Mouse (Mus musculus): ENCODE results near the gene Sytl3. TPM values are rescaled to one million over a fixed set of nuclear protein-coding genes. Genes with fewer than 3 reads are reported as not detected.

The Sytl3 gene
- total and polyA plus RNA-seq, 3 experiments, result 27.6 to 73.2 (median 59.3) TPM

- TF ChIP-seq IRF4 (IDR thresholded peaks at IDR 0.05; ENCODE audit: low read depth, low read length), result no peak
These were observed 77.7 kb downstream of the Sytl3 start (continued) for GRCm38 (mm10) chr17:6736306-6737272.

DNA sequence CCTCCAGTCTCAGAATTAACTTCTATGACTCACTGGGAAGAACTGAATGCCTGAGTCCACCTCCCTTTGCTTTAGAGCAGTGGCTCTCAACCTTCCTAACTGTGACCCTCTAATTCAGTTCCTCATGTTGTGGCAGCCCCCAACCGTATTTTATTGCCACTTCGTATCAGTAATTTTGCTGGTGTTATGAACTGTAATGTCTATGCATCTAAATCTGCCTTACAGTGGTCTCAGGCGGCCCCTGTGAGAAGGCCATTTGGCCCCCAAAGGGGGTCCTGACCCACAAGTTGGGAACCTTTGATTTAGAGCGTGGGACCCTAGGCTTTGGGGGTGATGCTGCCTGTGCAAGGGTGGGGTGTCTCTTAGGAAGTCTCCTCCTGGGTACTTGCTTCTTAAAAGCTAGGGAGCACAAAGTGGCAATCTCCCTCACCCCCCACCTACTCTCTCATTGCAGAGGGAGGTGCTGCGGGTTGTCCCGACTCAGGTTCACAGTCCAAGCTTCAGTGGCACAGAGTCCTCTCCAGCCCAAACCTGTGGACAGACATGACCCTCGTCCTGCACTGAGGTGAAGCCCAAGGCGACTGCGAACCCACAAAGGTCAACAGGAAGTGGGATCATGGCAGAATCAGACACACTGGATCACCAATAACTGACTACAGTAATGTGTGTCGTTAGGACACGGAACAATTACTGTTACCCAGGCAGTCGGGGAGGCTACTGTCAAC is 78.5 kb downstream of the Sytl3 start:
- peaks cover 98 to 99% of the 10 kb centered on the region in 2 experiments for H3K36me3 ChIP-seq (replicated peaks in 1 of 2; ENCODE audit: control insufficient read depth in 1 of 2, insufficient read depth in 1 of 2, low read length in 1 of 2)
- in situ Hi-C loops (cut with MboI; ENCODE audit: low pct_ligation_motif_present, low pct_unique_long_range_greater_than_20kb, low sequenced_read_pairs), result no loop called here

GRCm38 (mm10) chr17:6738836-6739235 is 79.9 kb downstream of the Sytl3 start:
- no peaks in the 10 kb centered on the region for H3K9me3 ChIP-seq (replicated peaks; ENCODE audit: low read length)

More for the DNA sequence above, 78.5 kb downstream of the Sytl3 start:
- no peak overlapping the region for H3K4me3 ChIP-seq (replicated peaks in 1 of 3; ENCODE audit: low read depth in 2 of 3, low read length in 2 of 3, poor library complexity in 1 of 3)
- TF ChIP-seq POLR2A (IDR thresholded peaks at IDR 0.05; ENCODE audit: low read depth, low read length), result peak; percentile 23; the same call in 1 of the 2 replicates
- no peak for TF ChIP-seq ZNF384 (IDR thresholded peaks at IDR 0.05; ENCODE audit: low read depth, low read length)
- TF ChIP-seq CHD2 (IDR thresholded peaks at IDR 0.05; ENCODE audit: low read length), result 0 out of 2 replicates have a peak, but pooled peaks have one; percentile 18
- dilution Hi-C loops (cut with MboI; ENCODE audit: extremely low pct_ligation_motif_present, extremely low pct_unique_long_range_greater_than_20kb, low sequenced_read_pairs), result no loop called here
- H3K9ac ChIP-seq (ENCODE audit: insufficient read depth, low read depth), result no peak overlapping the region
- H3K27ac ChIP-seq (ENCODE audit: insufficient read depth, low read depth), result 0 out of 2 replicates have a peak overlapping the region, but pooled peaks have one; percentile 11
- no peaks in the 10 kb centered on the region for H3K27me3 ChIP-seq (replicated peaks)
- peaks cover 0 to 4% of the 10 kb centered on the region in 2 experiments; a peak in 2 of 4 replicates for H3K4me1 ChIP-seq (ENCODE audit: control insufficient read depth in 1 of 2, insufficient read depth in 2 of 2)
- H3K79me2 ChIP-seq (replicated peaks; ENCODE audit: control insufficient read depth, extremely low read depth, insufficient read depth, poor library complexity, severe bottlenecking), result no peaks in the 10 kb centered on the region
- no peak for DNase-seq (ENCODE audit: extremely low read depth)
- H3K9me3 ChIP-seq (replicated peaks; ENCODE audit: low read length), result no peaks in the 10 kb centered on the region
- no peak overlapping the region for H3K4me2 ChIP-seq (ENCODE audit: insufficient read depth, low read depth, poor library complexity, severe bottlenecking)

More at GRCm38 (mm10) chr17:6738836-6739235, 79.9 kb downstream of the Sytl3 start:
- peaks cover 0 to 14% of the 10 kb centered on the region in 2 experiments; a peak in 3 of 4 replicates for H3K4me1 ChIP-seq (ENCODE audit: control insufficient read depth in 1 of 2, insufficient read depth in 2 of 2)
- no peak overlapping the region for H3K4me2 ChIP-seq (ENCODE audit: insufficient read depth, low read depth, poor library complexity, severe bottlenecking)
- no peaks in the 10 kb centered on the region for H3K79me2 ChIP-seq (replicated peaks; ENCODE audit: control insufficient read depth, extremely low read depth, insufficient read depth, poor library complexity, severe bottlenecking)
- in situ Hi-C loops (cut with MboI; ENCODE audit: low pct_ligation_motif_present, low pct_unique_long_range_greater_than_20kb, low sequenced_read_pairs), result no loop called here
- H3K27me3 ChIP-seq (replicated peaks), result no peaks in the 10 kb centered on the region
- dilution Hi-C loops (cut with MboI; ENCODE audit: extremely low pct_ligation_motif_present, extremely low pct_unique_long_range_greater_than_20kb, low sequenced_read_pairs), result no loop called here
- TF ChIP-seq POLR2AphosphoS2 (IDR thresholded peaks at IDR 0.05; ENCODE audit: low read depth, low read length), result no peak
- no peak for TF ChIP-seq E2F4 (IDR thresholded peaks at IDR 0.05; ENCODE audit: insufficient replicate concordance, low read depth, low read length)
- TF ChIP-seq NRF1 (IDR thresholded peaks at IDR 0.05; ENCODE audit: low read depth, low read length), result no peak
- no peak for TF ChIP-seq USF1 (IDR thresholded peaks at IDR 0.05; ENCODE audit: low read depth, low read length)
- TF ChIP-seq MAX (IDR thresholded peaks at IDR 0.05; ENCODE audit: low read length), result no peak
- no peak for TF ChIP-seq USF2 (conservative IDR thresholded peaks at IDR 0.05; ENCODE audit: low read depth, low read length)
- TF ChIP-seq MAFK (IDR thresholded peaks at IDR 0.05; ENCODE audit: insufficient replicate concordance, low read length), result no peak
- TF ChIP-seq MYC (IDR thresholded peaks at IDR 0.05; ENCODE audit: low read depth, low read length), result no peak
- no peak for TF ChIP-seq JUND (conservative IDR thresholded peaks at IDR 0.05; ENCODE audit: low read depth, low read length)
- no peak for TF ChIP-seq CTCF (conservative IDR thresholded peaks at IDR 0.05 in 1 of 2, IDR thresholded peaks at IDR 0.05 in 1 of 2; ENCODE audit: low read depth in 2 of 2, low read length in 2 of 2)
- TF ChIP-seq BHLHE40 (IDR thresholded peaks at IDR 0.05; ENCODE audit: low read depth, low read length), result no peak
- H3K4me3 ChIP-seq (replicated peaks in 1 of 3; ENCODE audit: low read depth in 2 of 3, low read length in 2 of 3, poor library complexity in 1 of 3), result no peak overlapping the region
- peaks cover 94 to 99% of the 10 kb centered on the region in 2 experiments for H3K36me3 ChIP-seq (replicated peaks in 1 of 2; ENCODE audit: control insufficient read depth in 1 of 2, insufficient read depth in 1 of 2, low read length in 1 of 2)
- no peak overlapping the region for H3K9ac ChIP-seq (ENCODE audit: insufficient read depth, low read depth)
- H3K27ac ChIP-seq (ENCODE audit: insufficient read depth, low read depth), result no peak overlapping the region
- no peak for DNase-seq (ENCODE audit: extremely low read depth)

Measured in CH12.LX (cell line).